Mouse (Mus musculus) midbrain, embryonic 16.5 days (tissue): ENCODE data around the gene Psmd11. TPM values are rescaled to one million over a fixed set of nuclear protein-coding genes. Genes with fewer than 3 reads are reported as not detected.

Experiments used
- ATAC-seq: fragments of 200-750 bp; cut with Nextera tagmentation; 2 replicates; pipeline ENCODE4 v1.8.0; 2017; ENCODE audit warnings: moderate TSS enrichment
- H3K27ac ChIP-seq: fragments of 300-500 bp; sonication (generic); 2 replicates; pipeline ENCODE4 v1.5.1; 2014; ENCODE audit warnings: mild to moderate bottlenecking, low read length, mixed read lengths
- H3K27me3 ChIP-seq: fragments of 300-500 bp; sonication (generic); 2 replicates; pipeline ENCODE4 v1.6.1; 2014; ENCODE audit warnings: low read depth, low read length, mixed read lengths; ENCODE audit not compliant: control insufficient read depth, insufficient read depth
- H3K36me3 ChIP-seq: fragments of 300-500 bp; sonication (generic); 2 replicates; pipeline ENCODE4 v1.6.1; 2014; ENCODE audit warnings: mild to moderate bottlenecking, low read length, moderate library complexity, mixed read lengths; ENCODE audit not compliant: control insufficient read depth, insufficient read depth
- H3K4me1 ChIP-seq: fragments of 300-500 bp; sonication (generic); 2 replicates; pipeline ENCODE4 v1.6.1; 2014; ENCODE audit warnings: mild to moderate bottlenecking, low read length, mixed read lengths; ENCODE audit not compliant: control insufficient read depth, insufficient read depth
- H3K4me2 ChIP-seq: fragments of 300-500 bp; sonication (generic); 2 replicates; pipeline ENCODE4 v1.6.1; 2014; ENCODE audit warnings: mild to moderate bottlenecking, low read length, mixed read lengths
- H3K4me3 ChIP-seq: fragments of 300-500 bp; sonication (generic); 2 replicates; pipeline ENCODE4 v1.5.1; 2014; ENCODE audit warnings: low read depth, mild to moderate bottlenecking, low read length, moderate library complexity, mixed read lengths
- H3K9ac ChIP-seq: fragments of 300-500 bp; sonication (generic); 2 replicates; pipeline ENCODE4 v1.6.1; 2014; ENCODE audit warnings: low read depth, low read length, mixed read lengths
- H3K9me3 ChIP-seq: fragments of 300-500 bp; sonication (generic); replicated peaks from 2 replicates; pipeline ENCODE4 v1.6.1; 2014; ENCODE audit warnings: mild to moderate bottlenecking, low read length, mixed read lengths; ENCODE audit not compliant: control insufficient read depth, poor library complexity, severe bottlenecking
- WGBS: fragments of 180-500 bp; shearing (Covaris S2); extraction: QIAGEN DNeasy Blood & Tissue Kit; methylation state at CpG from one replicate; pipeline ENCODE4 v1.1.7; 2014; 5-methylcytosine and 5-hydroxymethylcytosine counted together
- polyA plus RNA-seq: library from polyadenylated mRNA; unstranded; fragments of >200 nt; fragmentation: Nextera tagmentation; extraction: Ambion mirVana; gene quantifications from 2 replicates; pipeline ENCODE4 v1.2.1, GENCODE M21; 2015

Gene Psmd11
- polyA plus RNA-seq, 1 experiment from 2014 or later: 270 TPM

DNA sequence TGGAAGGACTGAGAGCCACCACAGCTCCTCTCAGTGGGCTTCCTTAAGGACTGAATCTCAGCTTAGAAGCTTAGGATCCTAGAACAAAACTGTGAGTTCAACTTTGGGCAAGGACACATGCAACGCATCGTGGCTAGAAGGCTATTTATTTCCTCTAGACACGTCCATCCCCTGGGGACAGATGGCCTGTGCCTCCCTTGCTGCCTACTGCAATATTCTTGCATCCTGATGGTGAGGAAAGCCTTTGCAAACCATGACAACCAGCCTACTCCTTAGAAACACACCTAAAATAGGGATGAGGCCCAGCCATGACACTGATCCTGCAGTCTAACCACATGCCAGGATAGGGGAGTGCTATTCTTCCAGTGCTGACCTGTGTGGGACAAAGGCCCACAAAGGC is 77.2 kb downstream of the Psmd11 start:
- 81% methylated on average over 3 of the region's 3 CpGs for WGBS
- Histone ChIP-seq H3K9ac (no peak overlapping the region), H3K27me3 (no peaks in the 10 kb centered on the region), H3K36me3 (no peaks in the 10 kb centered on the region), H3K27ac (peak overlapping the region; percentile 100), H3K4me2 (no peak overlapping the region), H3K4me3 (no peak overlapping the region), H3K9me3 (no peaks in the 10 kb centered on the region), H3K4me1 (peaks cover 50% of the 10 kb centered on the region)
- no peak for ATAC-seq

DNA sequence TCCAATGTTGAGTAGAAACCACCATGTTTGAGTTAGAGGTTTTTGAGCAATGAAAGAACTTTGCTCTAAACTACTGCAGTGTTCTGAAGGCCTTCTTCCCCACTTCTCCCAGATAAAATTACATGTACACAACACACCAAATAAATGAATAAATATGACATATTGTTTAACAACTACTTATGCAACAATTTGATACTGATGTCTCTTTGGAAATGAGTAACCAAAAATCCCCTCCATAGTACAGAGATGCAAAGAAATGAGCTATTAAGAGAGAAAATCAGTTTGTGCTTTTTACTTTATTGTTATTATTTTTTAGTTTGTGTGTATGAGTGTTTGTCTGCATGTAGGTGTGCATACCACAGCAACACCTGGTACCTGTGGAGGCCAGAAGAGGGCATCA is 78.1 kb downstream of the Psmd11 start:
- Histone ChIP-seq H3K4me3 (no peak overlapping the region), H3K36me3 (no peaks in the 10 kb centered on the region), H3K27ac (no peak overlapping the region), H3K4me2 (no peak overlapping the region), H3K9ac (no peak overlapping the region), H3K27me3 (no peaks in the 10 kb centered on the region), H3K4me1 (peaks cover 50% of the 10 kb centered on the region), H3K9me3 (no peaks in the 10 kb centered on the region)
- ATAC-seq: no peak

DNA sequence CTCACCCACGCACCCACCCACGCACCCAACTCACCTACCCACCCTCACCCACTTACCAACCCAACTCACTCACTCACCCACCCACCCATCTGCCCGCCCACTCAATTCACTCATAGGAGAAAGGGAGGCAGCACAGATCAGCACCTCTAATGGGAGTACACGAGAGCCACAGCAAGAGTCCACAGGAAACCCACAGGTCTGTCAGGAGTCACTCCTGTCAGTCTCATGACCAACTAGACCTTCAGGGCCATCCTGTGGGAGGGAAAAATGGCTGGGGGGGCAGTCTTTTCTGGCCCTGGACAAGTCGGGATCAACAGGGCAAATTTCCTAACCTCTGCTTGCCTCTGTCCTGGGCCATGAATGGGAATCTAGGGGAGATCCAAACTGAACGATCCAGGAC is 79.4 kb downstream of the Psmd11 start:
- no peaks in the 10 kb centered on the region for H3K9me3 ChIP-seq
- H3K4me1 ChIP-seq: peaks cover 53% of the 10 kb centered on the region
- H3K27me3 ChIP-seq: no peaks in the 10 kb centered on the region
- ATAC-seq: no peak
- H3K9ac ChIP-seq: no peak overlapping the region
- peak overlapping the region; percentile 19; the same call in 1 of the 2 replicates for H3K27ac ChIP-seq
- no peak overlapping the region for H3K4me2 ChIP-seq
- no peaks in the 10 kb centered on the region for H3K36me3 ChIP-seq
- WGBS: 88% methylated on average over 6 of the region's 6 CpGs
- no peak overlapping the region for H3K4me3 ChIP-seq

DNA sequence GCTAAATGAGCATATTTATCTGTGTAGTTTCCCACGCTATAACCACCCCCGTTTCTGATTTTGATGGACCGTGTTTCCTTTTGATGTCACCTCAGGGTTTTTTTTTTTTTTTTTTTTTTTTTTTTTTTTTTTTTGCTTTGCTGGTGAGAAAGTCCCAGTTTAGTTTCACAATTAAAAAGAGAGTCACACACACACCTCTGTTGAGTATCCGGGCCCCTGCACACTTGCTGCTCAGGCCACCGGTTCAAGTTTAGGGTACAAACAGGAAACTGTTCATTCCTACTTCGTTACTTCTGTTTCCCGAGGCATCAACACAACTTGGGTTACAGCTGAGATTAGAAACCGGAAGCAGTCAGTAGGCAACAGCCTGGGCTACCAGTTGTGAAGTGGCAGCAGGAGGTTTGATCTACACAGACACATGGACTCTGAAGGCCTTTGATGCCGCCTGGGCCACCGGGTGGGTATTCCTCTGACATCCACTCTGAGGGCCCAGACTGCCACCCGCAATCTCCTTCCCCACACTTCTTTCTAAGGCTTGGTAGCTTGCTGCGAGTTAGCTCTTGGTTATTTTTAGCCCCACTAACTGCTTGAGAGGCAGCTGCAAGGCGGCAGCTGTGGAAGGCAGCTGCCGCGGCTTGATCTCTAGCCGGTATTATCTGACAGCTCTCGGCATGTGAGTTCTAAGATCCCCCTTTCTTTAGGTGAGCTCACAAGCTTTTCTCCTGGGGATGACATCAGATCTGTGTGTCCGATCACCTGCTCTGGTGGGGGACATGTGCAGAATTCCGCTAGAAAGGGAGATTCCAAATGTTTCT is 80.2 kb downstream of the Psmd11 start:
- H3K9ac ChIP-seq: peak overlapping the region; percentile 35; the same call in 1 of the 2 replicates
- no peak overlapping the region for H3K4me3 ChIP-seq
- no peaks in the 10 kb centered on the region for H3K36me3 ChIP-seq
- H3K27ac ChIP-seq: peak overlapping the region; percentile 78
- no peak for ATAC-seq
- H3K9me3 ChIP-seq: no peaks in the 10 kb centered on the region
- 35% methylated on average over 19 of the region's 19 CpGs for WGBS
- H3K4me1 ChIP-seq: peaks cover 49% of the 10 kb centered on the region
- no peaks in the 10 kb centered on the region for H3K27me3 ChIP-seq
- peak overlapping the region; percentile 21 for H3K4me2 ChIP-seq

DNA sequence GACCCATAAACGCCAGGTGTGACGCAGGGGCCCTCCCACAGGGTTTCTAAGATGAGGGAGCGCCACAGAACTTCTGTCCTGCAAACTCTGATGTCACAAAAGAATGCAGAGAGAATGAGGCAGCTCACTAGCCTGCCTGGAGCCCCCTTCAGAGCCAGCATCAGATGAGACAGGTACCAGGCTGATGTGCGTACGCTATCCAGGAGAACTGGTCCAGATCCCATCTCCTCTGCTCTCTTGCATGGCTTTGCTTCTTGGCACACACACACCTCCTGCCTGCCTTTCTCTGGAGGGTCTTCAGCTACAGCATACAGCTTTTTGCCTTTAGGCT is 80.7 kb downstream of the Psmd11 start:
- Histone ChIP-seq H3K9me3 (no peaks in the 10 kb centered on the region), H3K4me1 (peaks cover 50% of the 10 kb centered on the region), H3K27me3 (no peaks in the 10 kb centered on the region), H3K4me3 (no peak overlapping the region), H3K4me2 (peak overlapping the region; percentile 21), H3K36me3 (no peaks in the 10 kb centered on the region), H3K27ac (peak overlapping the region; percentile 78), H3K9ac (peak overlapping the region; percentile 35)
- 54% methylated on average over 5 of the region's 5 CpGs for WGBS
- ATAC-seq: no peak

DNA sequence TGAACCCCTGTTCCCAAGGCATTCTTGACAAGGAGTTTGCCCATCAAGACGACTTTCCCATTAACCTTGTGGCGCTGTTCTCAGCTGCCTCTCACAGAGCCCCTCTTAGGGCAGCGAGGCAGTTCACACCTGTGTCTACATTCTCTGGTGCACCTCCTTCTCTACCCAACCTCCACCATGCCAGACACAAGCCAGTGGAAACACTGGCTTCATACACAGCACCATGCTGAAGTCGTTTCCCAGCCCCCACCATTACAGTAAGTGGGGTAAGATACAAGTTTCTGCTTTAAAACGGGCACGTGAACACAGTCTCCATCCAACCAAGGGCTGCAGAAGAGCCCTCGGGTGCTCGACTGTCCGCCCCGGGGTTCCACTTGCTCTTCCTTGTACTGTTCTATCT is 81.7 kb downstream of the Psmd11 start:
- H3K27me3 ChIP-seq: no peaks in the 10 kb centered on the region
- no peak overlapping the region for H3K9ac ChIP-seq
- no peaks in the 10 kb centered on the region for H3K9me3 ChIP-seq
- H3K4me3 ChIP-seq: no peak overlapping the region
- H3K36me3 ChIP-seq: no peaks in the 10 kb centered on the region
- peaks cover 47% of the 10 kb centered on the region for H3K4me1 ChIP-seq
- H3K27ac ChIP-seq: peak overlapping the region; percentile 13; the same call in 1 of the 2 replicates
- WGBS: 83% methylated on average over 10 of the region's 10 CpGs
- no peak for ATAC-seq
- H3K4me2 ChIP-seq: no peak overlapping the region

DNA sequence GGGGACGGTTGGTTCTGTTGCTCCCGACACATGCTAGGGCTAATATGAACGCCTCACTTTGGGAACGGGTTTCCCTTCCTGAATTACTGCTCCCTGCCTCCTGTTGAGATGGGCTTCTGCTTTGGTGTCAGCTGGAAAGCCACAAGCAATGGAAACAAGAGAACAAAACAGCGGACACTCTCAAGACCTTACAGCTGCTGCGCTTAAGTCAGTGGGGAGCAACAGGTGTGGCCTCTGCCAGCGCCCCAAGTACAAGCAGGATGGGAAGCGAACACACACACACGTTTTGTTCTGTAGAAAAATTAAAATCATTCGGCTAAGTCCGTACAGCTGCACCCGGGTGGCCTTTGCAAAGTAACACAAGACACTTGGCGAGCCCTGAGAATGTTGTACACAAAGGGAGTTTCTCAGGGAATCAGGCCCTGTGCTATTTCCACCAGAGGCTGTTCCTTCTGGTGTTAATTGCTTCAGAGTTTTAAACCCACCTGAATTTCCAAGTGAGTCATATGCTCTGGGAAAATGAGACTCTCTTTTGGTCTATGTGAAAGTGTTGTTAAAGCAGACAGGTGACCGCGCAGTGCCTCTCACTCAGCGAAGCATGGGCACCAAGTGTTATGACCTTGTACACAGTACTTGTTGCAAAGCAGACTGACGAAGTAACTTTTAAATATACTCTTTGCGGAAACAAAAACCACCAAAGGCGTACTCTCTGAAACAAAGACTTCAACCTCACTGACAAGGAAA is 84.1 kb downstream of the Psmd11 start:
- H3K9me3 ChIP-seq: no peaks in the 10 kb centered on the region
- H3K9ac ChIP-seq: no peak overlapping the region
- no peak overlapping the region for H3K4me3 ChIP-seq
- H3K36me3 ChIP-seq: no peaks in the 10 kb centered on the region
- no peak overlapping the region for H3K4me2 ChIP-seq
- peaks cover 43% of the 10 kb centered on the region for H3K4me1 ChIP-seq
- H3K27me3 ChIP-seq: no peaks in the 10 kb centered on the region
- WGBS: 64% methylated on average over 19 of the region's 19 CpGs
- ATAC-seq: no peak
- no peak overlapping the region for H3K27ac ChIP-seq

DNA sequence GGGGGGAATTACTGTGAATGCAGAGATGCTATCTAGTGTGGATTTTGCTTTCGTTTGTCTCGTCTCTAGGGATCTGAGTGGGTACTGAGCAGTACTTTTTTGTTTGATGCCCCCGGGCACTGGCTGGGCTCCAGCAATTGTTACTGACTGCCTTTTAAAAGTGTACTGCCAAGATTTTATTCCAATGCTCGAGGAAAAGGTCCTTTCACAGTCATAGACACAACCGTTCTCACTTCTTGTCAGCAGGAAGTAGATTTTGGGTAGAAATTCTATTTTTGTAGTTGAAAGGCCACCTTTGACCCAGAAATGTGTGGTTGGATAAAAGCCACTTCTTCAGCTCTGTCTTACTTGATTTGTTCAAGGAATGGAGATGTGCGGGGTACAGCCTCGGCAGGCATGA is 85.4 kb downstream of the Psmd11 start:
- no peak overlapping the region for H3K4me2 ChIP-seq
- no peak overlapping the region for H3K9ac ChIP-seq
- WGBS: 32% methylated on average over 7 of the region's 7 CpGs
- no peak for ATAC-seq
- peak overlapping the region; percentile 41; the same call in 1 of the 2 replicates for H3K27ac ChIP-seq
- H3K36me3 ChIP-seq: no peaks in the 10 kb centered on the region
- no peaks in the 10 kb centered on the region for H3K27me3 ChIP-seq
- H3K4me1 ChIP-seq: peaks cover 50% of the 10 kb centered on the region
- H3K4me3 ChIP-seq: no peak overlapping the region
- H3K9me3 ChIP-seq: no peaks in the 10 kb centered on the region

DNA sequence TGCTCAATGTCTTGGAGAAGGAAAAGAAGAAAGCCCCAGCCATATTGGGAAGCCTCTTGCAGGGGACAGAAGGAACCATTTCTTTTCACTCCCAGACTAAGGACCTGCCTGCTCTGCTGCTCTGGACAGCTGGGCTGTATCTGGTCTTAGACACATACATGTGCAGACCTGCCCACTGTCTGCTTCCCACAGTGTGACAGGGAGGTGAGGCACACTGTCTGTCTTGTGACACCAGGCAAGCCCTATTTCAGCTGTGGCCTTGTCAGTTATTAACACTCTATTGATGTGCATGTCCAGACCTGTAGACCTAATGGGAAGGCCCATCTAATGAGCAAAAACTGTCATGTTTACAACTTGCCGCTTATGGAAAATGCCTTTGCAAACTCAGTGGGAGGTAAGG is 86.9 kb downstream of the Psmd11 start:
- H3K27me3 ChIP-seq: no peaks in the 10 kb centered on the region
- 38% methylated on average over 1 of the region's 1 CpGs for WGBS
- ATAC-seq: no peak
- no peak overlapping the region for H3K4me3 ChIP-seq
- H3K4me1 ChIP-seq: peaks cover 49% of the 10 kb centered on the region
- H3K9me3 ChIP-seq: no peaks in the 10 kb centered on the region
- H3K4me2 ChIP-seq: no peak overlapping the region
- peak overlapping the region; percentile 5; the same call in 1 of the 2 replicates for H3K27ac ChIP-seq
- no peak overlapping the region for H3K9ac ChIP-seq
- H3K36me3 ChIP-seq: no peaks in the 10 kb centered on the region
